Comparison of ENCODE assay signal across 16 mouse cellular contexts in genomic region chr19:31425199-31425598, GRCm38 (mm10).
DNase-seq lines count a peak whose midpoint lies in the region; ATAC-seq and TF ChIP-seq lines count a peak whose summit lies in the region.
"Had no signal": no experiment of that assay in that cellular context is flagged by ENCODE, and none has a peak within 500 bp of the region (broad histone marks: within the 10 kb centered on the region; RNA-seq: fewer than 3 reads in every experiment).

No protein-coding gene starts in this region.

- H3K4me1 ChIP-seq in embryonic facial prominence, embryonic 12.5 days: peaks cover 9% of the 10 kb centered on the region; the same call in 1 of the 2 replicates
- H3K4me1 ChIP-seq in hindbrain, postnatal 0 days (ENCODE audit: insufficient read depth, low read length): no peaks in the 10 kb centered on the region
- peaks cover 5% of the 10 kb centered on the region; the same call in 1 of the 2 replicates for H3K4me1 ChIP-seq in neural tube, embryonic 15.5 days
- H3K4me1 ChIP-seq: liver, embryonic 12.5 days had no signal

- H3K4me3 ChIP-seq in embryonic facial prominence, embryonic 12.5 days: no peak overlapping the region
- H3K4me3 ChIP-seq in hindbrain, postnatal 0 days (ENCODE audit: low read length): no peak overlapping the region
- 0 out of 2 replicates have a peak overlapping the region, but pooled peaks have one; percentile 3 for H3K4me3 ChIP-seq in neural tube, embryonic 15.5 days (replicated peaks)
- H3K4me3 ChIP-seq: erythroblast, embryonic 14.5 days; heart, adult 2 months; liver, embryonic 12.5 days had no signal

- DNase-seq in left cerebral cortex, postnatal 4 days: peak; percentile 3
- DNase-seq in left cerebral cortex, adult 9 months (ENCODE audit: low spot score in 2 of 2): no peak
- DNase-seq in hindbrain, postnatal 0 days (ENCODE audit: low spot score): peak; percentile 18
- DNase-seq in left cerebral cortex, adult 18-20 months (ENCODE audit: low spot score in 2 of 2): no peak
- no peak for DNase-seq in frontal cortex, postnatal 10 days (ENCODE audit: low spot score in 2 of 2)
- DNase-seq: adrenal gland, postnatal 36 days; cerebellum, adult 9-10 months; gastrocnemius, postnatal 10 days; heart, adult 2 months; kidney, adult 8-10 months; kidney, postnatal 25 days; thymus, postnatal 36 days had no signal

- H3K9me3 ChIP-seq in embryonic facial prominence, embryonic 12.5 days: no peaks in the 10 kb centered on the region
- H3K9me3 ChIP-seq in hindbrain, postnatal 0 days (ENCODE audit: low read length): no peaks in the 10 kb centered on the region
- H3K9me3 ChIP-seq in neural tube, embryonic 15.5 days (replicated peaks): no peaks in the 10 kb centered on the region
- H3K9me3 ChIP-seq: liver, embryonic 12.5 days had no signal

- H3K36me3 ChIP-seq in embryonic facial prominence, embryonic 12.5 days: no peaks in the 10 kb centered on the region
- no peaks in the 10 kb centered on the region for H3K36me3 ChIP-seq in hindbrain, postnatal 0 days (ENCODE audit: insufficient read depth, low read length)
- no peaks in the 10 kb centered on the region for H3K36me3 ChIP-seq in neural tube, embryonic 15.5 days
- H3K36me3 ChIP-seq: liver, embryonic 12.5 days had no signal

- intact Hi-C loops in left cerebral cortex, postnatal 4 days (cut with DNase I): no loop called here

- peak overlapping the region; percentile 50 for H3K27ac ChIP-seq in embryonic facial prominence, embryonic 12.5 days
- H3K27ac ChIP-seq in hindbrain, postnatal 0 days: no peak overlapping the region
- H3K27ac ChIP-seq in neural tube, embryonic 15.5 days (replicated peaks): peak overlapping the region; percentile 35; the same call in 1 of the 2 replicates
- H3K27ac ChIP-seq: heart, adult 2 months; liver, embryonic 12.5 days had no signal

- WGBS in embryonic facial prominence, embryonic 12.5 days: 56% methylated on average over 9 of the region's 9 CpGs
- 32% methylated on average over 9 of the region's 9 CpGs for WGBS in hindbrain, postnatal 0 days
- 39% methylated on average over 9 of the region's 9 CpGs for WGBS in neural tube, embryonic 15.5 days

- H3K27me3 ChIP-seq in embryonic facial prominence, embryonic 12.5 days: no peaks in the 10 kb centered on the region
- H3K27me3 ChIP-seq in hindbrain, postnatal 0 days (ENCODE audit: insufficient read depth, low read length): no peaks in the 10 kb centered on the region
- no peaks in the 10 kb centered on the region for H3K27me3 ChIP-seq in neural tube, embryonic 15.5 days (replicated peaks)
- H3K27me3 ChIP-seq: liver, embryonic 12.5 days had no signal

- H3K9ac ChIP-seq in embryonic facial prominence, embryonic 12.5 days: no peak overlapping the region
- no peak overlapping the region for H3K9ac ChIP-seq in hindbrain, postnatal 0 days (replicated peaks; ENCODE audit: low read length)
- no peak overlapping the region for H3K9ac ChIP-seq in neural tube, embryonic 15.5 days (replicated peaks)
- H3K9ac ChIP-seq: liver, embryonic 12.5 days had no signal

- no peak overlapping the region for H3K4me2 ChIP-seq in embryonic facial prominence, embryonic 12.5 days (replicated peaks)
- H3K4me2 ChIP-seq in hindbrain, postnatal 0 days (ENCODE audit: low read depth, low read length): no peak overlapping the region
- peak overlapping the region; percentile 38 for H3K4me2 ChIP-seq in neural tube, embryonic 15.5 days
- H3K4me2 ChIP-seq: liver, embryonic 12.5 days had no signal

- ATAC-seq in embryonic facial prominence, embryonic 12.5 days (ENCODE audit: insufficient number of reproducible peaks, insufficient read depth, low FRiP score, low TSS enrichment): 0 out of 2 replicates have a peak, but pooled peaks have one; percentile 41
- ATAC-seq in hindbrain, postnatal 0 days: no peak
- ATAC-seq in neural tube, embryonic 15.5 days (ENCODE audit: low FRiP score): no peak
- ATAC-seq: liver, embryonic 12.5 days had no signal

- TF ChIP-seq CTCF in hindbrain, postnatal 0 days (IDR thresholded peaks at IDR 0.05; ENCODE audit: low read depth): no peak

Comparison
In these comparisons a context has a peak if more than half of its experiments do, and no peak if none do; other contexts are left out.
1. DNase-seq: peak in left cerebral cortex, postnatal 4 days (single experiment) and hindbrain, postnatal 0 days (single experiment); none in left cerebral cortex, adult 9 months (0 of 2), left cerebral cortex, adult 18-20 months (0 of 2) and frontal cortex, postnatal 10 days (0 of 2).